Mouse (Mus musculus) common myeloid progenitor, adult 5-6 weeks (primary cell): ENCODE data around the gene Cdca8. TPM values are rescaled to one million over a fixed set of nuclear protein-coding genes. Genes with fewer than 3 reads are reported as not detected.

Experiments
- ATAC-seq: replicated peaks from 2 replicates; pipeline ENCODE4 v1.8.0; 2016; ENCODE audit warnings: low read depth, mild to moderate bottlenecking, moderate TSS enrichment, inconsistent platforms; ENCODE audit not compliant: poor library complexity, severe bottlenecking
- total RNA-seq: library from RNA; stranded (forward); fragments of 200-1000, 187-1606 nt; gene quantifications from 2 replicates; pipeline ENCODE4 v1.2.3, GENCODE M21; 2017

The Cdca8 gene
- total RNA-seq, 1 experiment from 2014 or later: 108 TPM

- no peak for ATAC-seq
These were observed 50.4 kb downstream of the Cdca8 start for GRCm38 (mm10) chr4:124888702-124889101.

GRCm38 (mm10) chr4:124882151-124882729, 56.9 kb downstream of the Cdca8 start:
- ATAC-seq: peak; percentile 62; the same call in 1 of the 2 replicates

- ATAC-seq: 0 out of 2 replicates have a peak, but pooled peaks have one; percentile 26
These were observed 57.7 kb downstream of the Cdca8 start for GRCm38 (mm10) chr4:124881341-124881908.

- no peak for ATAC-seq
These were observed 58.5 kb downstream of the Cdca8 start, which contains the start of gene Epha10 for GRCm38 (mm10) chr4:124880599-124880998. TSS of gene Epha10 (plus strand) at chr4:124880899.

- no peak for ATAC-seq
These were observed 66.4 kb downstream of the Cdca8 start for GRCm38 (mm10) chr4:124872719-124873118.

Other genes with a start within 250 kb of the Cdca8 start
- 86.8 and 98.8 TPM in 2 replicates for gene Utp11, start 245.7 kb downstream of the Cdca8 start, total RNA-seq
- 4.1 and 5.3 TPM in 2 replicates for gene Fhl3, start 238.6 kb downstream of the Cdca8 start, total RNA-seq
- 162 and 189 TPM in 2 replicates for gene Sf3a3, start 224.5 kb downstream of the Cdca8 start, total RNA-seq
- gene Inpp5b, start 197.5 kb downstream of the Cdca8 start, total RNA-seq: 32.2 and 50.2 TPM in 2 replicates
- 26.1 and 35.9 TPM in 2 replicates for gene Mtf1, start 137.2 kb downstream of the Cdca8 start, total RNA-seq
- gene Yrdc, start 88.6 kb downstream of the Cdca8 start, total RNA-seq: 33.4 and 55.0 TPM in 2 replicates
- gene 1110065P20Rik, start 88.1 kb downstream of the Cdca8 start, total RNA-seq: 2.9 and 7.0 TPM in 2 replicates
- gene Maneal, start 77.1 kb downstream of the Cdca8 start, total RNA-seq: 0.55 TPM in 1 of 2 replicates, not detected in the other
- not detected in 2 replicates for gene Epha10, start 58.4 kb downstream of the Cdca8 start, total RNA-seq
- gene 9930104L06Rik, start 2.3 kb downstream of the Cdca8 start, total RNA-seq: 12.0 and 14.3 TPM in 2 replicates
- 2.4 TPM in 1 of 2 replicates, not detected in the other for gene Rspo1, start 47.1 kb upstream of the Cdca8 start, total RNA-seq
- 182 and 228 TPM in 2 replicates for gene Gnl2, start 77.3 kb upstream of the Cdca8 start, total RNA-seq
- gene Dnali1, start 126.4 kb upstream of the Cdca8 start, total RNA-seq: not detected in 2 replicates
- 22.0 and 27.8 TPM in 2 replicates for gene Snip1, start 127.4 kb upstream of the Cdca8 start, total RNA-seq
- 43.8 and 44.0 TPM in 2 replicates for gene Meaf6, start 145.8 kb upstream of the Cdca8 start, total RNA-seq
- gene Zc3h12a, start 188.5 kb upstream of the Cdca8 start, total RNA-seq: 8.1 and 9.6 TPM in 2 replicates